Mouse (Mus musculus) natural killer cell, adult 2 months (primary cell): Measurements from ENCODE around the gene Rrbp1.
A peak's percentile ranks its signal among the peaks of the same experiment; 100 is the strongest.

Experiments
- DNase-seq, 2 experiments: peaks; one replicate each; pipeline ENCODE4 v3.0.0; 2022; ENCODE audit warnings: low spot score in 2 of 2

The Rrbp1 gene

DNA sequence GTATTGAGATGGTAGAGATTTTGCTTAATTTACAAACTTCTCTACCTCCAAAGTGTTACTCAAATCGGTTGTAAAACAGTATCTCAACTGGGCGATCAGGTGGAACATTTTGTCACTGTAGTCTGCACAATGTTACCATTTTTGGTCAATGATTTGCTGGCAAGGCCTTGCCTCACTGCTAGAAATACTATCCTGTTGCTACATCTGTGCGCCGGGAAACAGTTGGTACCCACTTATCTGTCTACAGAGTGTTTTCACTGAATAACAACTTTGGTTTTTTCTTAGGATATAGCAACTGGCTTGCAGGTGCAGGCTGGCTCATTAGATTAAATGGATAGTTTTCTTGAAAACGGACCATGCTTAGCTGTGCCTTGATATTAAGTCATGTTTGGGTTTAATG, 94.8 kb downstream of the Rrbp1 start:
- DNase-seq = no peak

DNA sequence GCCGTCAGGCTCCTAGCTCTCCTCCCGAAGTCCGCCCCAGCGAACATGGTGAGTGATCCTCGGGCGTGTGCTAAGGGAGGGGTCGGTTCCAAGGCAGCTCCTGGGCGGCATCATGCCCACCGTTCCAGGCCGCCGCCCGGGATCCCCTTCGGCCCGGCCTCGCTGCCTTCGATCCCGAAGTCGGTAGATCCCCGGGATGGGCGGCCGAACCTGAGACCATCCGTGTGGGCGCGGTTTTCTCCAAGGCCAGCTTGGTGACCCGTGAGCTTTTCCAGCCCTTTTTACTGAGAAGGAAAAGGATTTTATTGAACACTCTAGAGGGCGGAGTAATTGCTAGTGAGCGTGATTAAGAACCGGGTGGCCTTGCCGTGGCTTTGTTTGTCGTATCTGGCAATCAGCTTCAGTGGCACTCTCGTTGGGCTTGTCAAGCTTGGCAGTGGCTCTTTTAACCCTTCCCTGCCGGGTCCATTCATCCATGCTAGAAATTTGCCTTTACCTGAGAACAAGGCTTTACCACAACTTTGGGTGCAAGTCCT, 95.4 kb downstream of the Rrbp1 start:
- DNase-seq = peak in 1 of 2 experiments; percentile 14

DNA sequence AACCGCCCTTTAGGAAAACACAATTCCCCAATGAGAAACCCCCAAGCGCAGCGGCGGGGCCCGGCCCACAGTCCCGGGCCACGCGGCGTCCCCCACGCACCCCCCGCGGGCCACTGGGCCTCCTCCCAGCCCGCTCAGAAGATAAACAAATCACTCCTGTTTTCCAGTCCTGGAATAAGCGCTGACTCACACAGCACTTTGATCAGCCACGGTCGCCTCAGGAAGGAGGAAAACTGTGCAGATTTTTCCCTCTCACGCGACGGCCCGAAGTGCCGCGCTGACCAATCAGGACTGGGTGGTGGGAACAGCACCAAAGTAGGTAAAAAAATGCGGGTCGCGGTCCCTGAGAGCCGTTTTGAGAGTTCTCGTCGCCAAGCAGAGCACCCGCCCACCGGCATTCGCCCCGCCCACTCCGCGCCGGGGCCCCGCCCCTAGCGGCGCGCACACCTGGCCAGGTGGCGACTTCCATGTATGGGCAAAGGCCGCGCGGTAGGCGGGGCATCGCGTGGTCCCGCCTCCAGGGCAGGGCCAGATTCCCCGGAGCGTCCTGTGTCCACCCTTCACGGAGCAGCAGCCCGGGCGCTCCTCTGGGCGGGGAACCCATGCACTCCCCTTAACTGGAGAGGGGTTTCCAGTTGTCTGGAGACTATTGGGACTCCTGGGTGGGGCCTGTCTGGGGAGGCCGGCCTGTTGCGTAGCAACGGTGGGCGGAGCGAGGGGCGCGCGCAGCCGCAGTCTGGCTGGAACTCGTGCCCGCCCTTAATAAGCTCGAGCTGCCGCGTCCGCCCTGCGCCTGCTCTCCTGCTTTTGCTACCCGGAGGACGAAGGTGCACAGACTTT, 96.1 kb downstream of the Rrbp1 start, which contains the start of gene Dstn:
Gene Dstn (plus strand): TSS at position 561 of the 840 bp plus-strand sequence.
- peak; percentile 95 for DNase-seq

DNA sequence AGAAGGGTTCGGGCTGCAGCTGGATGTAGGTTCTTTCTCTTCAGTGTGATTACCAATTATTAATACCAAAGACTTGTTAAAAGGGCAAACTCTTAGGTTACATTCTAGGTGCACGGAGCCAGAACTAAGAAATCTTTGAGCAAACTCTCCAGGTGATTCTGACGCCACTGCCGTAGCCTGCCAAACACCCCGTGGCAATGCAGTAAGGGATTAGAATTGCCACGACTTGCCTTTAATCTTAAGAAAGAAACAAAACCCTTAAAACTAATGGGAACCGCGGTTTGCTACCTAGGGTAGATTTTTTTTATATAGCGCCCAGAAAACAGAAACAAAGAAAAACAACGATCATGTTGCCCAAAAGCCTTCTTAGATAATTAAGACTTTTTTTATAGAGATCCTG, 96.8 kb downstream of the Rrbp1 start:
- DNase-seq = no peak

DNA sequence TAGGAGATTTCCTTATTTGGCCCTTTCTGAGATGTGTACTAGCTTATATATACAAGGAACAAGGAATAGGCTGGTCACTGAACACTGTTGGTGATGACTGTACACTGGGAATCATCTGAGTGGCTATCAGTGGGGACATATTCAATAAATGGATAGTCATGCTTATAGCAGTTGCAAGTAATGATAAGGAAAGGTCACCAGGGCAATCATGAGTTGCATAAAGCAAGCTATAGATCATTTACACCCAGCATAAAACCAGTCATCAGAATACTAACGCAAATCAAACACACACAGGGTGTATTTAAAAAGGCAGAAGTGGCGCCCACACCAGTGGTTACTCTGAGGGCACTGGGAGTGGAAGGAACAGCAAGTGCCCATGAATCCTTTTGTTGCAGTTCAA, 98.9 kb downstream of the Rrbp1 start:
- DNase-seq = no peak

DNA sequence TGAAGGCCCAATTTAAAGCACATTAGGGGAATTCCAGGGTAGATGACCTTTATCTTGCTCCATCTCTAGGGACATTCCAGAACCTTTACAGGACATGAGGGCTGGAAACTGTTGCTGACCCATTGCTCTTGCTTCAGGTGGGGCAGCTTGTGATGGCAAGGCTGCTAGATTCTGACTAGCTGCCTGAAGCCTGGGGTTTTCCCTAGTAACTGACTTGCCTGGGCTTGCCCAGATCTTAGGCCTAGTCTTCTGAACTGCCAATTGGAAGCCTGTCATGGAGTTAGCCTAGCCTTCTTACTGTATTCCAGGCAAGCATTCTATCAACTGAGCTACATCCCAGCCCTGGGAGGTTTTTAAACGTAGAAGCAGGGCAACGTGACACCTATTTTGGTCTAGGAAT, 101.8 kb downstream of the Rrbp1 start:
- peak in 1 of 2 experiments; percentile 26 for DNase-seq

DNA sequence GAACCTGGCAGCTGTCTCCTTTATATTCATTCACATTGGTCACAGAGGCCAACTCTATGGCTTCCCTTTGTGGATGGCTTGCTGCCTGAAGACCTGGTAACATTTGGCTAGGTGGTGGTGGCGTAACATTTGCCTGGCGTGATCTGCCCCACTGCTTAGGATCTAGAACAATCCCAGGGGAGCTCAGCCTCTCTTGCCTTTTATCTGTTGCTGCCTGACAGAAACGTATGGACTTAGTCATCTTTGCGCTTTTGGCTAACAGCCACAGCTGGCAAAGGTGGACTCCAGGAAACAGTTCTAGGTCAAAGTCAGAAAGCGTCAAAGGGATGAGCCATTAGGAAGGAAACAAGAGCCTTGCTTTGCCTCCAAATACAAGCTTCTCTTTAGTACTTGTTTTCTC, 106.2 kb downstream of the Rrbp1 start:
- no peak for DNase-seq

DNA sequence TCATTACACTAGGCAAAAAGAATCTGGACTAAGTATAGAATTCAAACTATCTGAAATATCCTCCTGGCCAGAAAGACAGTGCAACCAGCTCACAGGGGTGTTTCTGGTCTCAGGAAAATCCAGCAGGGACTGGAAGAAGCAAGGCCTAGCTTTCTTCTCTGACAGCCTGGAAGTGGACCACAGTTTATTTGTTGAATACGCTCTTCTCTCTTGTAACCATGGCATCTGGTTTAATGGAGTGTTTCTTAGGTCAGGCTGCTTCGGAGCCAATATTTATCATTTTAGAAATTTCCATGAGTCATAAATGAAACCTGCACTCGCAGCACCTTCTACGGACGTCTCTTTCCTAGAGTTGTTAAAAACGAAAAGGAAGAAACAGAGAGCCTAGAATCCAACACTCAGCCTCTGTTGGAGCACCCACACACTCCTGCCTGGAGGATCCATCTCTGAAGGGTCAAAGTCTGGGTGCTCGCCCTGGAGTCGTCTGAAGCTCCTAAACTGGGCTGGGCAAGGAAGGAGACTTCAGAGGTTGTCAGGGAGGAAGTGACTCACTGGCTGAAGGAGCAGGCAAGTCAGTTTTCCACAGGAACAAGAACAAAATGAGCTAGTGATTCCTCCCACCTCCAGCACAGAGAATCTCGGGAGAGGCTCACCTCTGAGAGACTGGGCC, 107.6 kb downstream of the Rrbp1 start:
- DNase-seq = no peak

DNA sequence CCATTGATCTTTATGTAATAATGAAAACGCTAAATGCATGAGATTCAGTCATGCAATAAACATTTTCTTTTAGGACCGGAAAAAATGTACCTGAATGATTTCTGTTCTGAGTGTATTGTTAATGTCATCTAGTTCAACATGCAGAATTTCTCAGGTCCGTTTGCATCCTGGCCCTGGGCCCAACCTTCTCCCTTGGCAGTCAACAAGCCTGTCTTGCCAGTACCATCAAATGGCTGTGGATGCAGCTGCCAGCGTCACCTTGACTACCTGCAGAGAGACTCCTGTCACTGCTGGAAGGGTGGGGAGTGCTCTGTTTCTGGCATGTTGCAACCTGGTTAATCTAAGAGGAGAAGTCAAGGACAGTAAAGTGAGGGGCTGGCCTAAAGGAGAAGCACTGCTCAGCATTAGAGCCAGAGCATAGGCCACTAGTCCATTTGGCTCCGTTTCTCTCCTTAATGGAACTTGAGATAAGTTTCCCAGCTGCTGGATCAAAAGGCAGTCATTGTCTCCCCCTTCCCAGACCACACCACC, 110.2 kb downstream of the Rrbp1 start:
- DNase-seq = no peak

DNA sequence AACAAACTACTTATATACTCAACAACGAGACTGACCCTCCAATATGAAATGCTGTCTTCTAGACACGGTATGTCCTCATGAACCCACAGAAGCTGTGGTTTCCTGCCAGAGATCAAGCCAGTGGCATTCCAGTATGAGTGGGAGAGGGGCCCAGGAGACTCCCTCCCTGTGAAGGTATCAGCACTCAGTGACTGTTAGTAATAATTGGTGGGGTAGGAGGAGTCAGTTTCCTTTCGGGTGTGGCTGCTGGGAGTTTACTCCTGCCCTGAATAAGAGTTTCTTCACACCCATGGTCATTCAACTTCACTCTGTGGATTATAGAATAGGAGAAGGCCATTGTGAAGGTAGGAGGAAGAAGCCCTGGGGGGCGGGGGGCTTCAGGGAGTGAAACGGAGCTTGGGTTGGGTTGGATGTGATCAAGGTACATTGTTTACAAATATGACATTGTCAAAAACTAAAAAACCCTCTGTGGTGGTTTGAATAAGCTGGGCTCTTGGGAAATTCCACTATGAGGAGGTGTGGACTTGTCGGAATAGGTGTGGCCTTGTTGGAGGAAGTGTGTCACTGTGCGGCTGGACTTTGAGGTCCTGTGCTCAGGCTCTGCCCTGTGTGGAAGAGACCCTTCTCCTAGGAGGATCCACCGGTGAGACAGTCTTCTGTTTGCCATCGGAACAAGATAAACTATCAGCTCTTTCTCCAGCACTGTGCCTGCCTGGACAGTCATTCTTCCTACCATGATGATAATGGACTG, 111.4 kb downstream of the Rrbp1 start:
- no peak for DNase-seq
